Mouse (Mus musculus): ENCODE data around the gene Dohh. TPM values are rescaled to one million over a fixed set of nuclear protein-coding genes. Genes with fewer than 3 reads are reported as not detected.

Dohh gene
- total RNA-seq, 2 experiments from 2014 or later, result 52.0 to 56.2 TPM

DNA sequence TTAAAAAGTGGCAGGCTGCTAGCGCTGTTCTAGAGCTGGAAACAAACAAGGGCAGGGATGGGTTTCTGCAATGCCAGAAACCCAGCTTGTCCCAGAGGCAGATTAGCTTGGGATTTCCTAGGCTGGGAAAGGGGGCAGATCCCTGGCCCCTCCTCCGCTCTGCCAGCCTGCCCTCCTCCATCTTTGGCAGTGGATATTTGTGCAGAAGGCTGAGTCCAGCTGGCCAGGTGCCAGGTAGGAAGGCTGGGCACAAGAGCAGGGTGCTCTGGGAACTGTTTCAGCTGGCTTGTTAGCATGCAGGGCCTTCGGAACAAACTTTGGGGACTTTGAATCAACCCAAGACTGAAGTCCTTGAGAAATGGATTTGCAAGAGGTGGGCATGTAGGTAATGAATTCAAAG, 51.2 kb downstream of the Dohh start:
- intact Hi-C loops (cut with DNase I), result no loop called here
- peak; percentile 61 for DNase-seq (ENCODE audit: low spot score)

Small RNA genes within 50 kb of the gene (microRNA-seq; reads per million reads assigned to microRNA genes)
- gene Mir1191b, result not detected
- not detected for gene Mir6913

Other genes starting within 250 kb of the Dohh start
- 10 to 100 TPM; 34.5 to 42.2 TPM for gene Zbtb7a, start 249.2 kb upstream of the Dohh start, total RNA-seq (2021)
- gene Pias4, start 216.5 kb upstream of the Dohh start, total RNA-seq (2021), result 10 to 100 TPM; 15.6 to 17.4 TPM
- 1,000 to 10,000 TPM in 1 of 2 experiments, 100 to 1,000 TPM in 1; 925 to 1,035 TPM for gene Eef2, start 207.8 kb upstream of the Dohh start, total RNA-seq (2021)
- gene Dapk3, start 201.4 kb upstream of the Dohh start, total RNA-seq (2021), result 10 to 100 TPM; 26.4 to 28.7 TPM
- not detected for gene 4930442H23Rik, start 200.6 kb upstream of the Dohh start, total RNA-seq (2021)
- 10 to 100 TPM in 1 of 2 experiments, 1 to 10 TPM in 1; 6.9 to 13.4 TPM for gene Nmrk2, start 182.4 kb upstream of the Dohh start, total RNA-seq (2021)
- under 1 TPM; 0.05 to 0.06 TPM for gene Atcay, start 153.6 kb upstream of the Dohh start, total RNA-seq (2021)
- gene Zfr2, start 151.3 kb upstream of the Dohh start, total RNA-seq (2021), result 1 to 10 TPM; 2.2 to 2.8 TPM
- gene Matk, start 131.5 kb upstream of the Dohh start, total RNA-seq (2021), result under 1 TPM; 0.42 to 0.61 TPM
- gene Mrpl54, start 117.5 kb upstream of the Dohh start, total RNA-seq (2021), result 10 to 100 TPM; 93.8 to 96.6 TPM
- 100 to 1,000 TPM in 1 of 2 experiments, 10 to 100 TPM in 1; 98.4 to 123 TPM for gene Apba3, start 117.5 kb upstream of the Dohh start, total RNA-seq (2021)
- not detected for gene Tjp3, start 92.8 kb upstream of the Dohh start, total RNA-seq (2021)
- gene Pip5k1c, start 91.5 kb upstream of the Dohh start, total RNA-seq (2021), result 10 to 100 TPM; 30.0 to 33.7 TPM
- gene Cactin, start 63.3 kb upstream of the Dohh start, total RNA-seq (2021), result 10 to 100 TPM; 13.5 to 16.6 TPM
- gene Tbxa2r, start 55.7 kb upstream of the Dohh start, total RNA-seq (2021), result 1 to 10 TPM; 4.8 to 5.7 TPM
- gene Gipc3, start 41.2 kb upstream of the Dohh start, total RNA-seq (2021), result 1 to 10 TPM; 4.8 to 5.4 TPM
- 10 to 100 TPM; 68.7 to 70.2 TPM for gene Hmg20b, start 33.9 kb upstream of the Dohh start, total RNA-seq (2021)
- gene Mfsd12, start 26.9 kb upstream of the Dohh start, total RNA-seq (2021), result 10 to 100 TPM; 12.5 to 13.7 TPM
- 1 to 10 TPM in 1 of 2 experiments, under 1 TPM in 1; 0.78 to 1.2 TPM for gene 4930404N11Rik, start 18.6 kb upstream of the Dohh start, total RNA-seq (2021)
- 10 to 100 TPM; 27.7 to 32.3 TPM for gene Fzr1, start 5.9 kb upstream of the Dohh start, total RNA-seq (2021)
- gene Gm48551, start within 50 bp of the Dohh start, total RNA-seq (2021), result under 1 TPM; 0.61 to 0.78 TPM
- under 1 TPM in 1 of 2 experiments, not detected in 1; 0.70 TPM for gene Gm48552, start 4.6 kb downstream of the Dohh start, total RNA-seq (2021)
- gene Smim24, start 8.6 kb downstream of the Dohh start, total RNA-seq (2021), result 1 to 10 TPM; 2.0 TPM
- gene Nfic, start 71.2 kb downstream of the Dohh start, total RNA-seq (2021), result 100 to 1,000 TPM; 110 to 130 TPM
- under 1 TPM; 0.17 to 0.47 TPM for gene Celf5, start 98.3 kb downstream of the Dohh start, total RNA-seq (2021)
- gene Ncln, start 112.0 kb downstream of the Dohh start, total RNA-seq (2021), result 10 to 100 TPM; 65.3 to 65.6 TPM
- 1 to 10 TPM; 1.0 to 1.1 TPM for gene S1pr4, start 115.7 kb downstream of the Dohh start, total RNA-seq (2021)
- 1 to 10 TPM in 1 of 2 experiments, under 1 TPM in 1; 0.81 to 1.0 TPM for gene Gna15, start 139.8 kb downstream of the Dohh start, total RNA-seq (2021)
- gene Gna11, start 160.8 kb downstream of the Dohh start, total RNA-seq (2021), result 10 to 100 TPM; 49.6 to 54.6 TPM
- gene Aes, start 175.1 kb downstream of the Dohh start, total RNA-seq (2021), result 1,000 to 10,000 TPM; 1,086 to 1,128 TPM
- gene Tle2, start 190.1 kb downstream of the Dohh start, total RNA-seq (2021), result 1 to 10 TPM; 8.4 to 9.7 TPM
- gene Tle6, start 216.6 kb downstream of the Dohh start, total RNA-seq (2021), result 1 to 10 TPM; 6.7 to 7.4 TPM
- gene BC025920, start 221.8 kb downstream of the Dohh start, total RNA-seq (2021), result 1 to 10 TPM; 1.9 to 2.8 TPM
- gene Sirt6, start 243.4 kb downstream of the Dohh start, total RNA-seq (2021), result 1 to 10 TPM; 8.0 to 8.5 TPM
- 10 to 100 TPM in 1 of 2 experiments, 1 to 10 TPM in 1; 9.4 to 10.1 TPM for gene Ankrd24, start 244.1 kb downstream of the Dohh start, total RNA-seq (2021)

Measured in heart, postnatal 25 days (tissue).